Mouse (Mus musculus) testis, adult 10 weeks (tissue): ENCODE results near the gene Tmem145. TPM values are rescaled to one million over a fixed set of nuclear protein-coding genes. Genes with fewer than 3 reads are reported as not detected.

Source experiments
- polyA plus RNA-seq: library from polyadenylated mRNA; stranded (reverse); fragments of 350-450 nt; fragmentation: Illumina TruSeq; extraction: RNeasy Lipid Tissue Mini Kit (QIAGEN cat#74804); gene quantifications from one replicate; pipeline ENCODE4 v1.2.3, GENCODE M21; 2014; ENCODE audit warnings: low read depth, low replicate concordance

The Tmem145 gene
- polyA plus RNA-seq, result 0.10 TPM

GRCm38 (mm10) chr7:25305956-25306613 lies at the start of gene Tmem145:
Gene Tmem145, plus strand, starts transcription at chr7:25306106.

GRCm38 (mm10) chr7:25267301-25267750 lies 38.6 kb upstream of the Tmem145 start, which contains the start of gene Cic:
Gene Cic, plus strand, starts transcription at chr7:25267704.

GRCm38 (mm10) chr7:25297454-25298325 lies 8.2 kb upstream of the Tmem145 start, which contains the start of gene Pafah1b3:
Gene Pafah1b3, minus strand, starts transcription at chr7:25297986.

GRCm38 (mm10) chr7:25301063-25301462 lies 4.8 kb upstream of the Tmem145 start, which contains the start of gene Prr19:
Gene Prr19, plus strand, starts transcription at chr7:25301411.

GRCm38 (mm10) chr7:25316532-25317445 lies 10.9 kb downstream of the Tmem145 start, which contains the start of gene Megf8:
Gene Megf8, plus strand, starts transcription at chr7:25317164.

Other genes starting within 250 kb of the Tmem145 start
- 2.1 TPM for gene Grik5, start 233.8 kb upstream of the Tmem145 start, polyA plus RNA-seq
- gene Zfp574, start 233.5 kb upstream of the Tmem145 start, polyA plus RNA-seq, result 4.3 TPM
- gene Pou2f2, start 126.4 kb upstream of the Tmem145 start, polyA plus RNA-seq, result 3.8 TPM
- 0.43 TPM for gene Dedd2, start 85.5 kb upstream of the Tmem145 start, polyA plus RNA-seq
- 2.7 TPM for gene Zfp526, start 84.7 kb upstream of the Tmem145 start, polyA plus RNA-seq
- 10.8 TPM for gene Gsk3a, start 68.3 kb upstream of the Tmem145 start, polyA plus RNA-seq
- gene Erf, start 55.3 kb upstream of the Tmem145 start, polyA plus RNA-seq, result 2.1 TPM
- 10.1 TPM for gene Cic, start 38.4 kb upstream of the Tmem145 start, polyA plus RNA-seq
- 1.5 TPM for gene Pafah1b3, start 8.1 kb upstream of the Tmem145 start, polyA plus RNA-seq
- 2.0 TPM for gene Prr19, start 4.7 kb upstream of the Tmem145 start, polyA plus RNA-seq
- gene Megf8, start 11.1 kb downstream of the Tmem145 start, polyA plus RNA-seq, result 0.67 TPM
- not detected for gene Cnfn, start 63.6 kb downstream of the Tmem145 start, polyA plus RNA-seq
- 327 TPM for gene Lipe, start 92.6 kb downstream of the Tmem145 start, polyA plus RNA-seq
- not detected for gene Cxcl17, start 106.8 kb downstream of the Tmem145 start, polyA plus RNA-seq
- 0.53 TPM for gene Ceacam1, start 171.5 kb downstream of the Tmem145 start, polyA plus RNA-seq
- gene Ceacam2, start 233.8 kb downstream of the Tmem145 start, polyA plus RNA-seq, result 39.4 TPM